Mouse (Mus musculus) liver, embryonic 13.5 days (tissue): ENCODE results near the gene Wnt8b. TPM values are rescaled to one million over a fixed set of nuclear protein-coding genes. Genes with fewer than 3 reads are reported as not detected.

ENCODE experiments used
- polyA plus RNA-seq: library from polyadenylated mRNA; unstranded; fragments of >200 nt; fragmentation: Nextera tagmentation; extraction: Ambion mirVana; gene quantifications from 2 replicates; pipeline ENCODE4 v1.2.1, GENCODE M21; 2015

Gene Wnt8b
- polyA plus RNA-seq, 1 experiment from 2014 or later, result not detected

Other genes with a start within 250 kb of the Wnt8b start
- gene Scd2, start 199.8 kb upstream of the Wnt8b start, polyA plus RNA-seq, result 73.7 and 106 TPM in 2 replicates
- gene Scd4, start 160.4 kb upstream of the Wnt8b start, polyA plus RNA-seq, result 0.05 TPM in 1 of 2 replicates, not detected in the other
- gene Scd1, start 85.6 kb upstream of the Wnt8b start, polyA plus RNA-seq, result 7.3 and 10.0 TPM in 2 replicates
- 0.29 and 0.43 TPM in 2 replicates for gene Sec31b, start 52.4 kb downstream of the Wnt8b start, polyA plus RNA-seq
- not detected in 2 replicates for gene Gm20538, start 59.4 kb downstream of the Wnt8b start, polyA plus RNA-seq
- 345 and 371 TPM in 2 replicates for gene Ndufb8, start 62.0 kb downstream of the Wnt8b start, polyA plus RNA-seq
- 10.6 and 13.3 TPM in 2 replicates for gene Hif1an, start 69.4 kb downstream of the Wnt8b start, polyA plus RNA-seq